Mouse (Mus musculus): ENCODE measurements around the gene Btg1.

DNA sequence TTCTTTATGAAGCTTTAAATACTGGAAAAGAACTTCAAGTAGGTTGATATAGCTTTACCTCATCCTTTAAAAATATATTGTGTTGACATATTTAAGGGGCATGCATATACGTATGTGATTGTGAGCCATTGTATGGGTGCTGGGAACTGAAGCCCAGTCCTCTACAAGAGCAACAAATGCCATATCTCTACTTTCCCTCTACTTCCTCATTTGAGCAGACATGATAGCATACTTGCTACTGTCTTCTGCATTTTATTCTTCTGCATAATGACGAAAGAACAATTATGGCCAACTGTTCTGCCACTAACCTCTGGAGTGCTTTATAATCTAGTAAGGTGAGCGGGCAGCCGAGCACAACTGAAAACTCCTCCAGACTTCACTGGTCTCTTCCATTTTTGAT lies 15.1 kb upstream of the Btg1 start:
- no peak for TF ChIP-seq CTCF (IDR thresholded peaks at IDR 0.05; ENCODE audit: low read depth)
- no peak for TF ChIP-seq EP300 (IDR thresholded peaks at IDR 0.05; ENCODE audit: low read depth)
